11 mouse cellular contexts compared by ENCODE assay signal in genomic region chr12:99205734-99206133, GRCm38 (mm10).
"Had no signal": no experiment of that assay in that cellular context is flagged by ENCODE, and none has a peak within 500 bp of the region (broad histone marks: within the 10 kb centered on the region; RNA-seq: fewer than 3 reads in every experiment).

No protein-coding gene starts in this region.

- H3K36me3 ChIP-seq: neural tube, embryonic 15.5 days had no signal

- H3K27ac ChIP-seq: left cerebral cortex, adult 2 months; limb, embryonic 15.5 days; liver, embryonic 12.5 days; midbrain, embryonic 12.5 days; neural tube, embryonic 15.5 days; stomach, postnatal 0 days had no signal

- H3K9me3 ChIP-seq: limb, embryonic 15.5 days; liver, embryonic 12.5 days; megakaryocyte, embryonic 14.5 days; midbrain, embryonic 12.5 days; neural tube, embryonic 15.5 days had no signal

- H3K4me2 ChIP-seq: limb, embryonic 15.5 days; liver, embryonic 12.5 days; lung, embryonic 14.5 days; midbrain, embryonic 12.5 days; neural tube, embryonic 15.5 days had no signal

- H3K27me3 ChIP-seq: limb, embryonic 15.5 days; liver, embryonic 12.5 days; midbrain, embryonic 12.5 days; neural tube, embryonic 15.5 days had no signal

- H3K9ac ChIP-seq: limb, embryonic 15.5 days; liver, embryonic 12.5 days; lung, embryonic 14.5 days; midbrain, embryonic 12.5 days; neural tube, embryonic 15.5 days had no signal

- DNase-seq: kidney, postnatal 25 days; lung, embryonic 14.5 days; lung, postnatal 10 days; thymus, postnatal 14 days had no signal

- H3K4me1 ChIP-seq: limb, embryonic 15.5 days; liver, embryonic 12.5 days; midbrain, embryonic 12.5 days; neural tube, embryonic 15.5 days had no signal

- H3K4me3 ChIP-seq: left cerebral cortex, adult 2 months; limb, embryonic 15.5 days; liver, embryonic 12.5 days; megakaryocyte, embryonic 14.5 days; midbrain, embryonic 12.5 days; neural tube, embryonic 15.5 days had no signal

- ATAC-seq: liver, embryonic 12.5 days had no signal
